Mouse (Mus musculus) left cerebral cortex, adult 8-10 months (tissue): ENCODE results near the gene Rasal1. TPM values are rescaled to one million over a fixed set of nuclear protein-coding genes. Genes with fewer than 3 reads are reported as not detected.

Experiments
- DNase-seq, 2 experiments: peaks; one replicate each; pipeline ENCODE4 v3.0.0; 2022; ENCODE audit warnings: low spot score in 2 of 2
- total RNA-seq, 4 experiments: library from RNA; stranded (reverse); gene quantifications; 2 replicates each; pipeline ENCODE4 v1.2.4; 2022

Gene Rasal1
- total RNA-seq, 4 experiments from 2014 or later: 68.8 to 89.5 (median 83.1) TPM

DNA sequence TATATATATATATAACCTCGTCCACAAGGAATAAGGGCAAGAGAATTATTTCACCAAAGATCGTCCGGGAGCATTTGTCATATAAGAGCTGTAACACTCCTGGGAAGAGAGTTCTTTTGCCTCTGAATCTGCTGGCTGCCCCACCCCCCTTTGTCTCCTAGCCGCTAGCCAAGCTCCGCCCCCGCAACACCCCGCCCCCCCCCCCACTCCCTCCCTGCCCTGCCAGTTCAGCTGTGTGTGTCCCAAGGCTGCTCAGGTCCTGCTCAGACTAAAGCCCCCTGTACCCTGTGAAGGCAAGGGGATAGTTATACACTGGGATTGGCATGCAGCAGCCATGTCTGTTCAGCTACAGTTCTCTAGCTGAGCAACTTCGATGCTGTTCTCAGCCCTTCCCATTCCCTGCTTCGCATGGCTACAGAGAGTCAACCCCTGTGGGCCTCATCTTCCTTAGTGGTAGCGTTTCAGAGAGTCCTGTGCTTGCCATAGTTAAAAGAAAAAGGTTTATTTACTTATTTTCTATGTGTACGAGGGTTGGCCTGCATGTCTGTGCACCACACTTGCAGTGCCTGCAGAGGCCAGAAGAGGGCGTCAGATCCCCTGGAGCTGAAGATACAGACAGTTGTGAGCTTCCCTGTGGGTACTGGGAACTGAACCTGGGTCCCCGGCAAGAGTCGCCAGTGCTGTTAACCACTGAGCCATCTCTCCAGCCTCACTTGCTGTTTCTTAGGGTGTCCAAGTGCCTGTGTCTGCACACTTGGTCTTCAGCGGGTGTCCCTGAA lies 70.2 kb downstream of the Rasal1 start:
- DNase-seq: no peak

DNA sequence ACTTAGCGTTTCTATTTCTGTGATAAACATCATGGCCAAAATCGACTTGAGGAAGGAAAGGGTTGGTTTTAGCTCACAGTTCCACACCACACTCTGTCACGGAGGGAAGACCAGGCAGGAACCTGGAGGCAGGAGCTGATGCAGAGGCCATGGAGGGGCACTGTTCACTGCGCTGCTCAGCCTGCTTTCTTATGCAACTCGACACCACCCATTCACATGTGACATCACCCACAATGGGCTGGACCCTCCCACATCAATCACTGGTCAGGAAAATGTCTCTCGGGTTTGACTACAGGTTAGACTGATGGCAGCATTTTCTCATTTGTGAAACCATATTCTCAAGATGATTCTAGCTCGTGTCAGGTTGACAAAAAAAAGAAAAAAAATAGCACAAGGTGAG lies 72.4 kb downstream of the Rasal1 start:
- no peak for DNase-seq

DNA sequence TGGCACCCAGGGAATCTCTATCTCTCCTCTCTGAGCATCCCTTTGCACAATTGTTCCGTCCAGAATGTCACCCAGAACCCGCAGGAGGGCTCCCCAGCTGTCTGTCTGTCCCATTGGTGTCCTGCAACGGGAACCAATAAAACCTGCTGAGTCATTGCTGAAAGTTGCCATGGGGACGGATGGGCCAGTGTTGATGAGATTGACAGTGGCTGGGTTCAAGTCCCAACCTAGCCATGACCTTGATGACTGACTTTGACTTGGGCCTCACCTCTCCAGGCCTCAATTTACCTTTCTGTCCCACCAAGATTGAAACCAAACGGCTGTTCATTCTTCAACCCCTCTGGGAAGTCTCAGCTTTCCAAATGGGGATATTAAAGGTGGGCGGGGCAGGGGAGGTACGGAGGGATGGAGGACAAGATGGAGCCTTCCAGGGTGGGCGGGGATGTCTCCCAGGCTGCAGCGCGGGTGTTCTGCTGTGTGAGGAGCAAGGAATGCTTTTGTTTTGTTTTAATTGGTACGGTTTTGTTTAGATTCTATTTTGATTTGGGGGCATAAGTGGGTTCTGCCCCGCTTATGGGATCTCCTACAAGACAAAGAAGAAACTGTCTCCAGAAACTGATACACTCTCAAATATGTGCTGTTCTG lies 77.3 kb downstream of the Rasal1 start:
- DNase-seq: no peak

Other genes with a start within 250 kb of the Rasal1 start
- gene Lhx5, start 217.1 kb upstream of the Rasal1 start, total RNA-seq: under 1 TPM; 0.16 to 0.46 (median 0.34) TPM
- gene Sdsl, start 176.0 kb upstream of the Rasal1 start, total RNA-seq: 1 to 10 TPM; 4.2 to 7.8 (median 6.2) TPM
- 1 to 10 TPM in 1 of 4 experiments, under 1 TPM in 2, not detected in 1; 0.61 to 2.0 (median 1.00) TPM for gene Sds, start 172.3 kb upstream of the Rasal1 start, total RNA-seq
- 10 to 100 TPM; 59.8 to 67.4 (median 64.8) TPM for gene Plbd2, start 145.2 kb upstream of the Rasal1 start, total RNA-seq
- gene Slc8b1, start 137.6 kb upstream of the Rasal1 start, total RNA-seq: 1 to 10 TPM; 5.0 to 8.6 (median 6.3) TPM
- 10 to 100 TPM; 32.5 to 41.9 (median 34.2) TPM for gene Tpcn1, start 60.1 kb upstream of the Rasal1 start, total RNA-seq
- gene Iqcd, start 59.8 kb upstream of the Rasal1 start, total RNA-seq: 1 to 10 TPM in 3 of 4 experiments, under 1 TPM in 1; 0.78 to 1.3 (median 1.3) TPM
- gene Rita1, start 36.2 kb upstream of the Rasal1 start, total RNA-seq: 10 to 100 TPM; 25.1 to 30.2 (median 28.8) TPM
- gene Ddx54, start 36.1 kb upstream of the Rasal1 start, total RNA-seq: 10 to 100 TPM; 32.4 to 36.9 (median 35.7) TPM
- under 1 TPM in 2 of 4 experiments, not detected in 2; 0.55 to 0.58 TPM for gene Cfap73, start 14.6 kb upstream of the Rasal1 start, total RNA-seq
- gene Dtx1, start 63.1 kb downstream of the Rasal1 start, total RNA-seq: 10 to 100 TPM; 64.7 to 71.7 (median 69.7) TPM
- gene Oas2, start 101.0 kb downstream of the Rasal1 start, total RNA-seq: under 1 TPM in 2 of 4 experiments, not detected in 2; 0.21 to 0.27 TPM
- not detected for gene Oas3, start 128.8 kb downstream of the Rasal1 start, total RNA-seq
- not detected for gene Oas1e, start 146.7 kb downstream of the Rasal1 start, total RNA-seq
- gene Oas1c, start 163.7 kb downstream of the Rasal1 start, total RNA-seq: 1 to 10 TPM in 3 of 4 experiments, under 1 TPM in 1; 0.46 to 1.9 (median 1.5) TPM
- gene Oas1f, start 198.6 kb downstream of the Rasal1 start, total RNA-seq: not detected
- not detected for gene Oas1h, start 212.6 kb downstream of the Rasal1 start, total RNA-seq
- 1 to 10 TPM in 1 of 4 experiments, under 1 TPM in 1, not detected in 2; 0.27 to 1.4 TPM for gene Oas1g, start 238.8 kb downstream of the Rasal1 start, total RNA-seq